Mouse (Mus musculus) liver, adult 2 months (tissue): ENCODE results near the gene Bet1l. TPM values are rescaled to one million over a fixed set of nuclear protein-coding genes. Genes with fewer than 3 reads are reported as not detected.

Experiments used
- DNase-seq: peaks from one replicate; pipeline ENCODE4 v3.0.0-alpha.2; 2011; ENCODE audit warnings: low read depth, low spot score; ENCODE audit errors: extremely low read depth
- H3K27ac ChIP-seq: fragments of 200-500 bp; replicated peaks from 2 replicates; pipeline ENCODE4 v1.5.1; 2012; ENCODE audit warnings: low read depth, mild to moderate bottlenecking, control low read depth, inconsistent platforms, low read length; ENCODE audit not compliant: insufficient read depth
- H3K27me3 ChIP-seq: fragments of 200-500 bp; 2 replicates; pipeline ENCODE4 v1.6.1; 2012; ENCODE audit warnings: mild to moderate bottlenecking, moderate library complexity, low read length, inconsistent platforms; ENCODE audit not compliant: control insufficient read depth, insufficient read depth
- H3K36me3 ChIP-seq: fragments of 200-500 bp; 2 replicates; pipeline ENCODE4 v1.6.1; 2012; ENCODE audit warnings: low read length, inconsistent platforms; ENCODE audit not compliant: control insufficient read depth, insufficient read depth
- H3K4me1 ChIP-seq: fragments of 200-500 bp; 2 replicates; pipeline ENCODE4 v1.6.1; 2011; ENCODE audit warnings: low read length; ENCODE audit not compliant: control insufficient read depth, insufficient read depth
- H3K4me3 ChIP-seq: fragments of 200-500 bp; 2 replicates; pipeline ENCODE4 v1.5.1; 2011; ENCODE audit warnings: low read depth, mild to moderate bottlenecking, control low read depth, low read length, moderate library complexity; ENCODE audit not compliant: insufficient read depth
- H3K79me2 ChIP-seq: fragments of 200-500 bp; 2 replicates; pipeline ENCODE4 v1.6.1; 2012; ENCODE audit warnings: inconsistent platforms, mild to moderate bottlenecking, low read length, moderate library complexity; ENCODE audit not compliant: control insufficient read depth, insufficient read depth
- H3K9ac ChIP-seq: fragments of 200-500 bp; 2 replicates; pipeline ENCODE4 v1.6.1; 2012; ENCODE audit warnings: low read depth, mild to moderate bottlenecking, control low read depth, inconsistent platforms, low read length
- CTCF ChIP-seq: fragments of 200-500 bp; IDR thresholded peaks from 2 replicates; pipeline ENCODE4 v1.5.1; 2011; ENCODE audit warnings: low read depth, low read length, control low read depth
- POLR2A ChIP-seq: fragments of 200-500 bp; IDR thresholded peaks from 2 replicates; pipeline ENCODE4 v1.6.1; 2011; ENCODE audit warnings: low read length, control low read depth; ENCODE audit not compliant: insufficient read depth; ENCODE audit errors: extremely low read depth
- WGBS: fragments of 180-500 bp; shearing (Covaris S2); methylation state at CpG from one replicate; pipeline ENCODE4 v1.1.7; 2018; 5-methylcytosine and 5-hydroxymethylcytosine counted together
- polyA plus RNA-seq: library from polyadenylated mRNA; depleted of rRNA; stranded (reverse); fragments of >200 nt; gene quantifications from 2 replicates; pipeline ENCODE4 v1.2.3, GENCODE M21; 2012; rRNA removed
- total RNA-seq: library from RNA; depleted of rRNA; stranded (reverse); fragments of >200 nt; gene quantifications from 2 replicates; pipeline ENCODE4 v1.2.3, GENCODE M21; 2014; rRNA removed

Gene Bet1l
- 15.0 and 15.4 TPM in 2 replicates for total RNA-seq
- 22.1 and 29.2 TPM in 2 replicates for polyA plus RNA-seq

DNA sequence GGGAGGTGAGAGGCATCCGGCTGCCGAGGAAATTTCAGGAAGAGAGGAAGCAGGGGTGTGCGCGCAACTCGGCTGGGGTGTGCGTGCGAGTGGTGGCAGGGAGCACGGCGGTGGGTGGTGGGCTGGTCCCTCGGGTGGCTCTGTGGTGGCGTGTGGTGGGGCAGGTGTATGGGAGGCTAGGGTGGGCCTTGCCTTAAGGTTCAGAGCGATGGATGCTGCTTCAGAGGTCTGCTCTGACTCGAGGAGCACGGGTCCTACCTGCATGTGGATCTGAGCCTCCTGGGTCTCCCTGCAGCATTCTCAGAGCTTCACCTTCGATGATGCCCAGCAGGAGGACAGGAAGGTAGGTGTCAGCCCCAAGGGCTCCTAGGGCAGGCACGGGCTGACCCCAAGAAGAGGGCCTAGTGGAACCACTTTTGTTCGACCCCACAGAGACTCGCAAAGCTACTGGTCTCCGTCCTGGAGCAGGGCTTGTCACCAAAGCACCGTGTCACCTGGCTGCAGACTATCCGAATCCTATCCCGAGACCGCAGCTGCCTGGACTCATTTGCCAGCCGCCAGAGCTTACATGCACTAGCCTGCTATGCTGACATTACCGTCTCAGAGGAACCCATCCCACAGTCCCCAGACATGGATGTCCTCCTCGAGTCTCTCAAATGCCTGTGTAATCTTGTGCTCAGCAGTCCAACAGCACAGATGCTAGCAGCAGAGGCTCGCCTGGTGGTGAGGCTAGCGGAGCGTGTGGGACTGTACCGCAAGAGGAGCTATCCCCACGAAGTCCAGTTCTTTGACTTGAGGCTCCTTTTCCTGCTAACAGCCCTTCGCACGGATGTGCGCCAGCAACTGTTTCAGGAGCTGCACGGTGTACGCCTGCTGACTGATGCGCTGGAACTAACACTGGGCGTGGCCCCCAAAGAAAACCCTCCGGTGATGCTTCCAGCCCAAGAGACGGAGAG lies at the start of gene Bet1l:
Bet1l (minus strand) TSS at position 28 of the 956 bp plus-strand sequence.
- H3K4me1 ChIP-seq: peaks cover 27% of the 10 kb centered on the region
- peaks cover 10% of the 10 kb centered on the region for H3K36me3 ChIP-seq
- no peak for TF ChIP-seq POLR2A
- TF ChIP-seq CTCF: no peak
- no peaks in the 10 kb centered on the region for H3K27me3 ChIP-seq
- peaks cover 25% of the 10 kb centered on the region for H3K79me2 ChIP-seq
- 35% methylated on average over 40 of the region's 40 CpGs for WGBS
- H3K9ac ChIP-seq: peak within 1 kb of the TSS; percentile 91
- peak within 1 kb of the TSS; percentile 97 for H3K27ac ChIP-seq
- H3K4me3 ChIP-seq: peak within 1 kb of the TSS; percentile 92
- no peak for DNase-seq

DNA sequence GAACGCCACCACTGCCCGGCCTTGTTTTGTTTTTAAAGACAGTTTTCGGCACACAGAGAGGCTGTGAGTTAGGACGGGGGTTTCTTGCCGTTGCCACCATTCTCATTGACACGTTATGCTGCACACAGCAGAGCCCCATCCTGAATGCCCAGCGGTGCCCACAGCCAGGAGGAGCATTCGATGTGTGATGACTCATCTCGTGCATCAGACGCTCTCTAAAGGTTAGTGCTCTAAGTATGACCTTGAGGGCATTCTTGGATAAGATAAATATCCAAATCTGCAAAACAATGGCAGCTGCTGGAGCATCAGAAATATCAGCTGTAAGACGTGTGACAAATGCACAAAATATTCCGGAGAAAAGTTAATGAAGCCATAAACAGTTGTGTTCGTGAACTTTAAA lies 49.8 kb upstream of the Bet1l start:
- Histone ChIP-seq H3K4me1 (peaks cover 26% of the 10 kb centered on the region), H3K27me3 (no peaks in the 10 kb centered on the region), H3K36me3 (peaks cover 4% of the 10 kb centered on the region; the same call in 1 of the 2 replicates), H3K79me2 (peaks cover 5% of the 10 kb centered on the region; the same call in 1 of the 2 replicates), H3K9ac (peak overlapping the region; percentile 98), H3K4me3 (peak overlapping the region; percentile 91), H3K27ac (peak overlapping the region; percentile 95)
- peak; percentile 73 for DNase-seq
- WGBS: 17% methylated on average over 13 of the region's 13 CpGs
- TF ChIP-seq CTCF (0 out of 2 replicates have a peak, but pooled peaks have one; percentile 12), POLR2A (0 out of 2 replicates have a peak, but pooled peaks have one; percentile 38)

DNA sequence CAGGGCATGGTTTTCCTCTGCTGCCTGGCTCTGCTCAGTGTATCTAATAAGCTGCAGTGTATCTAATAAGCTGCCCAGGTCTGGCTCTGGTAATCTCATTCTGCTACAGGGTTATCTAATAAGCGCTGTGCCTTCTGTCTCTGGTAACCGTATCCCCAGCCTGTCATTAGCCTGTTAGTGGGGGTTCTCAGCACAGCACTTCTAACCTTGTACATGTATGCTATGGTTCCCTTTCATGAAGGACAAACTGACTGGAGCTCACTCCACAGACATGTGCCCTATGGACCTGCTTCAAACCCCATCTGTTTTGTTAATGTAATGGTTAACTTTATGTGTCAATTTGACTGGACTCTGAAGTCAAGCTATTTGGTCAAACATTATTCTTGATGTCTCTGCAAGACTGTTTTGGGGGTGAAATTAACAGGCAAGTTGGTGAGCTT lies 48.3 kb upstream of the Bet1l start:
- H3K79me2 ChIP-seq: peaks cover 5% of the 10 kb centered on the region; the same call in 1 of the 2 replicates
- H3K9ac ChIP-seq: peak overlapping the region; percentile 98
- peak; percentile 95 for DNase-seq
- H3K36me3 ChIP-seq: peaks cover 4% of the 10 kb centered on the region; the same call in 1 of the 2 replicates
- peak overlapping the region; percentile 91 for H3K4me3 ChIP-seq
- no peaks in the 10 kb centered on the region for H3K27me3 ChIP-seq
- H3K4me1 ChIP-seq: peaks cover 19% of the 10 kb centered on the region
- WGBS: 26% methylated on average over 2 of the region's 2 CpGs
- TF ChIP-seq POLR2A (no peak), CTCF (no peak)
- H3K27ac ChIP-seq: peak overlapping the region; percentile 95

DNA sequence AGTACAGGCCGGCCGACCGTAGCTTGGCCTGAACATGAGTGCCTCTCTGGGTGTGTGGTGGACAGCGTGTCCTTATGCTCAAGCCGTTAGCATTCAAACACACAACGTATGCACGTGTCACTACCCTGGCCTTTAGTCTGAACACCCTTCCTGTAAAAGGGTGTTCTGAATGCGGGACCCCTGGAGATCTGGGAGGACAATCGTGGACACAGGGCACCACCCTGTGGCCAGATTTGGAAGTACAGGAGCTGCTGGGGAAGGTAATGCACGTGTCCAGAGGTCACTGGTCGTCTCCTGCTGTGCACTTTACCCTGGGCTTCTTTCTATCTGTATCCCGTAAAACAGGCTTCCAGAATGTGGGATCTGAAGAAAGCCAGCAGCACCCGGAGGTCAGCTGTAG lies 45.8 kb upstream of the Bet1l start:
- peaks cover 10% of the 10 kb centered on the region for H3K4me1 ChIP-seq
- no peaks in the 10 kb centered on the region for H3K27me3 ChIP-seq
- H3K4me3 ChIP-seq: no peak overlapping the region
- peaks cover 2% of the 10 kb centered on the region; the same call in 1 of the 2 replicates for H3K36me3 ChIP-seq
- peak; percentile 88 for DNase-seq
- peaks cover 5% of the 10 kb centered on the region; the same call in 1 of the 2 replicates for H3K79me2 ChIP-seq
- WGBS: 21% methylated on average over 13 of the region's 13 CpGs
- peak overlapping the region; percentile 57; the same call in 1 of the 2 replicates for H3K27ac ChIP-seq
- TF ChIP-seq CTCF (peak; percentile 81), POLR2A (no peak)
- H3K9ac ChIP-seq: no peak overlapping the region

DNA sequence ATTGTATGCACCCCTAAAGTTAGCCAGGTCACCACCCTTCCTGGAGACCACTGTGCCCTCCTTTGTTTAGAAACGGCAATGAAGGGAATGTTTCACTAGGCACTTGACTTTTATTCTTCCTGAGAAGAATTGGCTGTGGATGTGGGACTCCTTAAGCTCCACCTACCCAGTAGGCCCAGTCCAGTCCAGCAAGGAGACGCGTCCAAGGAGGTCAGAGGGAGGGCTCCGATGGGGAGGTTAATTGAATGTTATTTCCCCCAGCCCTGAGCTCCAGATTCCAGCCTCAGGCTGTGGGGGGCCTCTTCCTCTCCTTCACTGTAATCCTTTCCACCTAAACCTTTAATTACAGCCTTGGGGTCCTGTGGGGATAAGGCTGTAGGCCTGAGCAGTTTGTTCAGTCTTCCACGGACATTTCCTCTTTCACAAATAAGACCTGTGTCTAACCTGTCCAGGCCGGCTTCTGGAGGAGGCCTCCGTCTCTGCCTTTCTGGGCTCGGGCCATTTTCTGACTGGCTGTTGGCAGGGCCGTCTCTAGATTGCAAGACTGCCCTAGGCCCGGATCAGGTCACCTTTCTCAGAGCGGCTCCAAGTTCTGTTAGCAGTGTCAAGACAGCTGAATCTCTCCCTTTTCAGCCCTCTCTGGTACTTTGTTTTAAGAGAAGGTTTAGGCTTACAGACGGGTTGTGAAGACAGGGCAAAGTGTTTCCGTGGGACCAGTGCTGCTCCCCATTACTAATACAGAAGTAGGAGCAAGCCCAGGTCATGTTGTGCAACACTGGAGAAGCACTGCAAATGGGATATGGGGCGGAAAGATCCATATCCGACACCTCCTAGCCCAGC lies 44.9 kb upstream of the Bet1l start:
- H3K79me2 ChIP-seq: peaks cover 5% of the 10 kb centered on the region; the same call in 1 of the 2 replicates
- H3K36me3 ChIP-seq: peaks cover 3% of the 10 kb centered on the region; the same call in 1 of the 2 replicates
- TF ChIP-seq CTCF (no peak), POLR2A (no peak)
- no peaks in the 10 kb centered on the region for H3K27me3 ChIP-seq
- H3K4me3 ChIP-seq: no peak overlapping the region
- 41% methylated on average over 15 of the region's 15 CpGs for WGBS
- peaks cover 10% of the 10 kb centered on the region for H3K4me1 ChIP-seq
- peak overlapping the region; percentile 57 for H3K27ac ChIP-seq
- peak; percentile 77 for DNase-seq
- H3K9ac ChIP-seq: peak overlapping the region; percentile 20; the same call in 1 of the 2 replicates
